Mouse (Mus musculus): ENCODE data around the gene Vps37b. TPM values are rescaled to one million over a fixed set of nuclear protein-coding genes. Genes with fewer than 3 reads are reported as not detected.

Gene Vps37b
- polyA plus RNA-seq, 1 experiment from 2014 or later: 82.4 TPM

- no peak overlapping the region for H3K4me2 ChIP-seq
- H3K36me3 ChIP-seq: no peaks in the 10 kb centered on the region
- H3K9me3 ChIP-seq: no peaks in the 10 kb centered on the region
- H3K4me1 ChIP-seq (replicated peaks): peaks cover 21% of the 10 kb centered on the region; the same call in 1 of the 2 replicates
- H3K27ac ChIP-seq (replicated peaks): no peak overlapping the region
- 65% methylated on average over 9 of the region's 9 CpGs for WGBS
- no peak overlapping the region for H3K9ac ChIP-seq
- no peaks in the 10 kb centered on the region for H3K27me3 ChIP-seq
- H3K4me3 ChIP-seq: no peak overlapping the region
- no peak for ATAC-seq (ENCODE audit: low FRiP score, low read depth)
Measured at GRCm38 (mm10) chr5:124041097-124041496, 9.0 kb upstream of the Vps37b start.

- no peaks in the 10 kb centered on the region for H3K27me3 ChIP-seq
- no peaks in the 10 kb centered on the region for H3K36me3 ChIP-seq
- 0 out of 2 replicates have a peak, but pooled peaks cover 10% of the 10 kb centered on the region for H3K4me1 ChIP-seq (replicated peaks)
- H3K4me2 ChIP-seq: no peak overlapping the region
- no peak overlapping the region for H3K4me3 ChIP-seq
- no peak overlapping the region for H3K9ac ChIP-seq
- H3K27ac ChIP-seq (replicated peaks): no peak overlapping the region
- 84% methylated on average over 6 of the region's 6 CpGs for WGBS
- H3K9me3 ChIP-seq: no peaks in the 10 kb centered on the region
- no peak for ATAC-seq (ENCODE audit: low FRiP score, low read depth)
Measured at GRCm38 (mm10) chr5:124039602-124040001, 7.5 kb upstream of the Vps37b start.

- Histone ChIP-seq H3K36me3 (no peaks in the 10 kb centered on the region), H3K4me3 (no peak overlapping the region), H3K9ac (no peak overlapping the region), H3K4me1 (replicated peaks) (no peaks in the 10 kb centered on the region), H3K27ac (replicated peaks) (no peak overlapping the region), H3K27me3 (no peaks in the 10 kb centered on the region), H3K4me2 (no peak overlapping the region), H3K9me3 (no peaks in the 10 kb centered on the region)
- WGBS: 20% methylated on average over 5 of the region's 5 CpGs
- no peak for ATAC-seq (ENCODE audit: low FRiP score, low read depth)
Measured at GRCm38 (mm10) chr5:124036836-124037235, 4.8 kb upstream of the Vps37b start.

- H3K27me3 ChIP-seq: no peaks in the 10 kb centered on the region
- no peaks in the 10 kb centered on the region for H3K36me3 ChIP-seq
- WGBS: 21% methylated on average over 6 of the region's 6 CpGs
- no peak overlapping the region for H3K4me3 ChIP-seq
- no peaks in the 10 kb centered on the region for H3K4me1 ChIP-seq (replicated peaks)
- no peak overlapping the region for H3K9ac ChIP-seq
- H3K9me3 ChIP-seq: no peaks in the 10 kb centered on the region
- ATAC-seq (ENCODE audit: low FRiP score, low read depth): no peak
- H3K27ac ChIP-seq (replicated peaks): no peak overlapping the region
- H3K4me2 ChIP-seq: no peak overlapping the region
Measured at GRCm38 (mm10) chr5:124036341-124036740, 4.3 kb upstream of the Vps37b start.

- Histone ChIP-seq H3K27ac (replicated peaks) (no peak overlapping the region), H3K9me3 (no peaks in the 10 kb centered on the region), H3K4me2 (no peak overlapping the region), H3K36me3 (no peaks in the 10 kb centered on the region), H3K4me3 (no peak overlapping the region), H3K27me3 (no peaks in the 10 kb centered on the region), H3K9ac (no peak overlapping the region), H3K4me1 (replicated peaks) (no peaks in the 10 kb centered on the region)
- no peak for ATAC-seq (ENCODE audit: low FRiP score, low read depth)
- 76% methylated on average over 8 of the region's 8 CpGs for WGBS
Measured at GRCm38 (mm10) chr5:124035806-124036205, 3.7 kb upstream of the Vps37b start.

GRCm38 (mm10) chr5:124035406-124035805, 3.3 kb upstream of the Vps37b start:
- no peaks in the 10 kb centered on the region for H3K36me3 ChIP-seq
- no peak overlapping the region for H3K27ac ChIP-seq (replicated peaks)
- H3K4me2 ChIP-seq: no peak overlapping the region
- H3K4me1 ChIP-seq (replicated peaks): peaks cover under 1% of the 10 kb centered on the region; the same call in 1 of the 2 replicates
- H3K27me3 ChIP-seq: no peaks in the 10 kb centered on the region
- no peak overlapping the region for H3K9ac ChIP-seq
- 93% methylated on average over 9 of the region's 9 CpGs for WGBS
- no peak for ATAC-seq (ENCODE audit: low FRiP score, low read depth)
- no peak overlapping the region for H3K4me3 ChIP-seq
- H3K9me3 ChIP-seq: no peaks in the 10 kb centered on the region

- Histone ChIP-seq H3K4me3 (no peak overlapping the region), H3K9me3 (no peaks in the 10 kb centered on the region), H3K36me3 (no peaks in the 10 kb centered on the region), H3K27ac (replicated peaks) (no peak overlapping the region), H3K9ac (no peak overlapping the region), H3K27me3 (no peaks in the 10 kb centered on the region), H3K4me1 (replicated peaks) (peaks cover 9% of the 10 kb centered on the region), H3K4me2 (no peak overlapping the region)
- no peak for ATAC-seq (ENCODE audit: low FRiP score, low read depth)
- 78% methylated on average over 11 of the region's 11 CpGs for WGBS
Measured at GRCm38 (mm10) chr5:124034471-124034870, 2.4 kb upstream of the Vps37b start.

GRCm38 (mm10) chr5:124031068-124031955, 758 bp downstream of the Vps37b start:
- Histone ChIP-seq H3K27ac (replicated peaks) (peak overlapping the region; percentile 93), H3K4me1 (replicated peaks) (peaks cover 37% of the 10 kb centered on the region), H3K9ac (peak overlapping the region; percentile 92), H3K27me3 (no peaks in the 10 kb centered on the region), H3K9me3 (no peaks in the 10 kb centered on the region), H3K4me3 (peak overlapping the region; percentile 79), H3K4me2 (peak overlapping the region; percentile 67), H3K36me3 (no peaks in the 10 kb centered on the region)
- WGBS: under 1% methylated on average over 26 of the region's 26 CpGs
- ATAC-seq (ENCODE audit: low FRiP score, low read depth): peak; percentile 46

- Histone ChIP-seq H3K36me3 (no peaks in the 10 kb centered on the region), H3K4me3 (peak overlapping the region; percentile 79), H3K4me2 (peak overlapping the region; percentile 67), H3K9me3 (no peaks in the 10 kb centered on the region), H3K9ac (peak overlapping the region; percentile 92), H3K27ac (replicated peaks) (peak overlapping the region; percentile 93), H3K27me3 (no peaks in the 10 kb centered on the region), H3K4me1 (replicated peaks) (peaks cover 45% of the 10 kb centered on the region)
- peak; percentile 76 for ATAC-seq (ENCODE audit: low FRiP score, low read depth)
- 6% methylated on average over 12 of the region's 12 CpGs for WGBS
Measured at GRCm38 (mm10) chr5:124030386-124031067, 1.5 kb downstream of the Vps37b start.

- no peaks in the 10 kb centered on the region for H3K27me3 ChIP-seq
- H3K4me1 ChIP-seq (replicated peaks): peaks cover 56% of the 10 kb centered on the region
- no peaks in the 10 kb centered on the region for H3K36me3 ChIP-seq
- H3K27ac ChIP-seq (replicated peaks): peak overlapping the region; percentile 93
- peak overlapping the region; percentile 92; the same call in 1 of the 2 replicates for H3K9ac ChIP-seq
- no peaks in the 10 kb centered on the region for H3K9me3 ChIP-seq
- peak overlapping the region; percentile 67 for H3K4me2 ChIP-seq
- 66% methylated on average over 19 of the region's 19 CpGs for WGBS
- H3K4me3 ChIP-seq: peak overlapping the region; percentile 79
- no peak for ATAC-seq (ENCODE audit: low FRiP score, low read depth)
Measured at GRCm38 (mm10) chr5:124029220-124030035, 2.6 kb downstream of the Vps37b start.

GRCm38 (mm10) chr5:124028680-124029079, 3.4 kb downstream of the Vps37b start:
- ATAC-seq (ENCODE audit: low FRiP score, low read depth): no peak
- peak overlapping the region; percentile 14; the same call in 1 of the 2 replicates for H3K9ac ChIP-seq
- peaks cover 63% of the 10 kb centered on the region for H3K4me1 ChIP-seq (replicated peaks)
- no peaks in the 10 kb centered on the region for H3K36me3 ChIP-seq
- H3K4me2 ChIP-seq: peak overlapping the region; percentile 67
- WGBS: 35% methylated on average over 7 of the region's 7 CpGs
- H3K9me3 ChIP-seq: no peaks in the 10 kb centered on the region
- peak overlapping the region; percentile 9; the same call in 1 of the 2 replicates for H3K4me3 ChIP-seq
- H3K27ac ChIP-seq (replicated peaks): peak overlapping the region; percentile 93; the same call in 1 of the 2 replicates
- no peaks in the 10 kb centered on the region for H3K27me3 ChIP-seq

All from hindbrain, embryonic 15.5 days (tissue).